Mouse (Mus musculus): Measurements from ENCODE around the gene Kank4. TPM values are rescaled to one million over a fixed set of nuclear protein-coding genes. Genes with fewer than 3 reads are reported as not detected.

The Kank4 gene
- 0.05 TPM in 1 of 2 replicates, not detected in the other for polyA plus RNA-seq (2012; ENCODE audit: low replicate concordance)

DNA sequence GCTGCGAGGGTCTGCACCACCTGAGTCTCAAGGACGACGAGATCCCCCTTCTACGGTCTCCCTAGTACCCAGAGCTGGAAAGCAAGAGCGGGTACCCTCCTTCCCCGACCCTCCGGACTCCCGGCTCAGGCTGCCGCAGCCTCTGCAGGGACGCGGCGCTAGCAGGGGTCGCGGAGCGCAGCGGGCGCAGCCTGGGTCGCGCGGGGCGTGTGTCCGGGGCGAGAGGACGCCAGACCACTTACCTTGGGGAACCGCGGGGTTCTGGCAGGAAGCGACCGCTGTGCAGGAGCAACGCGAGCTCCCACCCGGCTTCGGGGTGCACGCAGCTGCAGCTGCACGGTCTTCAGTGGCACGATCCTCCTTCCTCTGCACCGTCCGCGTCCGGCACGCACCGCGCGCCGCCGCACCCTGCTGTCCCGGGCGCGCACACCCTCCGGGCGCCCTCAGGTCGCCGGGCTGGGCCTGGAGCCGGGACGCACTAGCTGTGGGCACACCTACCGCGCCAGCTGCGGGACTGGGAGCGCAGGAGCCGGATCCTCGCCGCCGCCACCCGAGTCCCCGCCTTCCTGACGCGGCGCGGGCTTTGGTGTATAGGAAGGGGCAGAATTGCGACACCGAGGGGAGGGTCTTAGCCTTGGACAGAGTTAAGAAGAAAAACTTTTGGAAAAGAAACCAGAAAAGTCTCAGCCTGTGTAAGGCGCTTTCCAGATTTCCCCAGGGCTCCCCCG, at the start of gene Kank4:
Kank4 (minus strand) TSS at position 354 of the 728 bp plus-strand sequence.

DNA sequence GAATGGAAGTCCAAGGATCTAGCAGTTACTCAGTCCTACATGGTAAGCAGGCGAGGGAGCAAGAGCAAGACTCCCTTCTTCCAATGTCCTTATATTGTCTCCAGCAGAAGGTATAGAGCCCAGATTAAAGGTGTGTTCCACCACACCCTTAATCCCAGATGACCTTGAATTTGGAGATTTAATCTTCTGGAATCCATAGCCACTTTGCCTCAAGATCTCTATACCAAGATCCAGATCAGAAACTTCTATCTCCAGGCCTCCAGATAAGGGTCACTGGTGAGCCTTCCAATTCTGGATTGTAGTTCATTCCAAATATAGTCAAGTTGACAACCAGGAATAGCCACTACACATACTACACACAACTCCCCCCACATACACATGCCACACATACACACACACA, 6.4 kb upstream of the Kank4 start, which contains the start of gene I0C0044D17Rik:
I0C0044D17Rik (minus strand) TSS at position 101 of the 400 bp plus-strand sequence.

GRCm38 (mm10) chr4:98726590-98727237, 90.6 kb downstream of the Kank4 start, which contains the start of gene L1td1:
TSS of gene L1td1 (plus strand) at chr4:98726734.

Other genes with a start within 250 kb of the Kank4 start
- not detected in 2 replicates for gene L1td1, start 90.8 kb downstream of the Kank4 start, polyA plus RNA-seq (2012; ENCODE audit: low replicate concordance)
- not detected in 2 replicates for gene I0C0044D17Rik, start 6.3 kb upstream of the Kank4 start, polyA plus RNA-seq (2012; ENCODE audit: low replicate concordance)
- gene Usp1, start 106.3 kb upstream of the Kank4 start, polyA plus RNA-seq (2012; ENCODE audit: low replicate concordance) = 738 and 792 TPM in 2 replicates
- gene Angptl3, start 213.4 kb upstream of the Kank4 start, polyA plus RNA-seq (2012; ENCODE audit: low replicate concordance) = not detected in 2 replicates